Mouse (Mus musculus) C2C12 (cell line): ENCODE measurements around the gene Trappc6a. TPM values are rescaled to one million over a fixed set of nuclear protein-coding genes. Genes with fewer than 3 reads are reported as not detected.

Experiments
- H3K27me3 ChIP-seq: one replicate; pipeline ENCODE4 v1.6.1; 2011; ENCODE audit not compliant: control insufficient read depth, insufficient read depth, insufficient read length
- H3K36me3 ChIP-seq: one replicate; pipeline ENCODE4 v1.6.1; 2011; ENCODE audit not compliant: control insufficient read depth, insufficient read depth
- H3K4me3 ChIP-seq: one replicate; pipeline ENCODE4 v1.5.1; 2011; ENCODE audit warnings: mild to moderate bottlenecking, control low read depth; ENCODE audit not compliant: poor library complexity, insufficient read depth, severe bottlenecking
- H3K79me2 ChIP-seq: one replicate; pipeline ENCODE4 v1.6.1; 2011; ENCODE audit not compliant: control insufficient read depth, insufficient read depth
- H3K79me3 ChIP-seq: one replicate; pipeline ENCODE4 v1.6.1; 2011; ENCODE audit warnings: low read depth, control low read depth
- H3ac ChIP-seq: one replicate; pipeline ENCODE3; 2011; ENCODE audit warnings: low read depth; ENCODE audit not compliant: control insufficient read depth, insufficient read length
- CEBPB ChIP-seq: IDR thresholded peaks from one replicate; pipeline ENCODE4 v1.6.1; 2011; ENCODE audit warnings: low read depth, mild to moderate bottlenecking, control low read depth, moderate library complexity
- CTCF ChIP-seq: IDR thresholded peaks from one replicate; pipeline ENCODE4 v1.5.1; 2011; ENCODE audit not compliant: control insufficient read depth, insufficient read depth, insufficient read length
- FOSL1 ChIP-seq: IDR thresholded peaks from one replicate; pipeline ENCODE4 v1.8.0; 2011; ENCODE audit warnings: mild to moderate bottlenecking, low read length; ENCODE audit not compliant: poor library complexity, insufficient read depth, severe bottlenecking
- MAX ChIP-seq: IDR thresholded peaks from one replicate; pipeline ENCODE4 v1.6.1; 2011; ENCODE audit warnings: mild to moderate bottlenecking, control low read depth
- MYOD1 ChIP-seq: IDR thresholded peaks from one replicate; pipeline ENCODE4 v1.6.1; 2011; ENCODE audit warnings: low read depth; ENCODE audit not compliant: control insufficient read depth, insufficient read length
- MYOG ChIP-seq: IDR thresholded peaks from one replicate; pipeline ENCODE4 v1.6.1; 2011; ENCODE audit not compliant: control insufficient read depth, insufficient read length; ENCODE audit errors: extremely low read depth
- USF1 ChIP-seq: IDR thresholded peaks from one replicate; pipeline ENCODE4 v1.6.1; 2011; ENCODE audit warnings: low read depth, mild to moderate bottlenecking, control low read depth, moderate library complexity
- long read RNA-seq, 2 experiments: library from polyadenylated mRNA; unstranded; transcript quantifications; one replicate each; pipeline ENCODE4 v2.0.0; 2019 to 2020
- polyA plus RNA-seq: library from polyadenylated mRNA; unstranded; fragments of >200 nt; fragmentation: generic; extraction: Trizol; gene quantifications from one replicate; pipeline ENCODE4 v1.2.1, GENCODE M21; 2012; ENCODE audit warnings: missing spikeins

Gene Trappc6a
- 23.2 TPM for polyA plus RNA-seq
- long read RNA-seq, experiment 1, transcript Trappc6a-206 (5 exons, 719 nt) = minor isoform, 5 of 37 reads
- long read RNA-seq, experiment 1, transcript Trappc6a-201 (6 exons, 785 nt) = major isoform, 27 of 37 reads
- long read RNA-seq, experiment 1, partial matches to known transcripts = 4 of 37 reads
- long read RNA-seq, experiment 1, other reads (novel, unspliced or antisense) = 1 of 37 reads
- long read RNA-seq, experiment 2, partial matches to known transcripts = 0 of 2 reads
- long read RNA-seq, experiment 2, other reads (novel, unspliced or antisense) = 0 of 2 reads

- TF ChIP-seq MYOD1 (no peak), USF1 (peak; percentile 92)
Measured at GRCm38 (mm10) chr7:19508150-19508923, at the start of gene Trappc6a, which contains the start of gene Bloc1s3. Gene Trappc6a (plus strand): TSS chr7:19508395. Gene Bloc1s3 (minus strand): TSS chr7:19508367.

GRCm38 (mm10) chr7:19458591-19459111, 49.5 kb upstream of the Trappc6a start, which contains the start of gene Mark4:
Gene Mark4 (minus strand): TSS chr7:19458821.
- Histone ChIP-seq H3K79me3 (peaks cover 3% of the 10 kb centered on the region), H3K36me3 (no peaks in the 10 kb centered on the region), H3ac (peak within 1 kb of the TSS; percentile 77), H3K27me3 (no peaks in the 10 kb centered on the region), H3K4me3 (peak within 1 kb of the TSS; percentile 57), H3K79me2 (peaks cover 24% of the 10 kb centered on the region)
- TF ChIP-seq CEBPB (no peak), MYOD1 (no peak), MAX (no peak), FOSL1 (no peak), CTCF (no peak), USF1 (no peak), MYOG (no peak)

More at GRCm38 (mm10) chr7:19508150-19508923, at the start of gene Trappc6a, which contains the start of gene Bloc1s3:
- H3K4me3 ChIP-seq = peak within 1 kb of the TSS; percentile 72
- H3ac ChIP-seq = peak within 1 kb of the TSS; percentile 93
- H3K79me3 ChIP-seq = no peaks in the 10 kb centered on the region
- no peaks in the 10 kb centered on the region for H3K36me3 ChIP-seq
- H3K79me2 ChIP-seq = peaks cover 11% of the 10 kb centered on the region
- H3K27me3 ChIP-seq = no peaks in the 10 kb centered on the region

- Histone ChIP-seq H3ac (peak overlapping the region; percentile 75), H3K79me3 (peaks cover 3% of the 10 kb centered on the region), H3K27me3 (no peaks in the 10 kb centered on the region), H3K79me2 (peaks cover 24% of the 10 kb centered on the region), H3K4me3 (peak overlapping the region; percentile 57), H3K36me3 (no peaks in the 10 kb centered on the region)
- TF ChIP-seq MAX (no peak), CTCF (no peak), MYOG (no peak), FOSL1 (no peak), USF1 (no peak), CEBPB (no peak), MYOD1 (no peak)
Measured at GRCm38 (mm10) chr7:19459144-19459870, 48.9 kb upstream of the Trappc6a start.

GRCm38 (mm10) chr7:19460500-19460899, 47.7 kb upstream of the Trappc6a start:
- H3K4me3 ChIP-seq = no peak overlapping the region
- peaks cover 3% of the 10 kb centered on the region for H3K79me3 ChIP-seq
- H3K79me2 ChIP-seq = peaks cover 24% of the 10 kb centered on the region

GRCm38 (mm10) chr7:19461488-19461887, 46.7 kb upstream of the Trappc6a start:
- H3K79me3 ChIP-seq = peaks cover 3% of the 10 kb centered on the region
- TF ChIP-seq MYOD1 (no peak), CTCF (peak; percentile 19), CEBPB (no peak)
- H3ac ChIP-seq = no peak overlapping the region
- peaks cover 18% of the 10 kb centered on the region for H3K79me2 ChIP-seq
- H3K36me3 ChIP-seq = no peaks in the 10 kb centered on the region
- H3K4me3 ChIP-seq = no peak overlapping the region
- no peaks in the 10 kb centered on the region for H3K27me3 ChIP-seq

More at GRCm38 (mm10) chr7:19460500-19460899, 47.7 kb upstream of the Trappc6a start:
- Histone ChIP-seq H3ac (no peak overlapping the region), H3K27me3 (no peaks in the 10 kb centered on the region), H3K36me3 (no peaks in the 10 kb centered on the region)
- no peak for TF ChIP-seq MAX

- TF ChIP-seq CEBPB (no peak), FOSL1 (no peak), MYOD1 (no peak), MYOG (no peak), USF1 (no peak), MAX (no peak)
- Histone ChIP-seq H3K79me3 (no peaks in the 10 kb centered on the region), H3K27me3 (no peaks in the 10 kb centered on the region), H3K36me3 (no peaks in the 10 kb centered on the region), H3ac (no peak overlapping the region), H3K4me3 (no peak overlapping the region), H3K79me2 (peaks cover 9% of the 10 kb centered on the region)
Measured at GRCm38 (mm10) chr7:19462443-19462842, 45.8 kb upstream of the Trappc6a start.
